Mouse (Mus musculus): ENCODE measurements around the gene Vmn1r52. TPM values are rescaled to one million over a fixed set of nuclear protein-coding genes. Genes with fewer than 3 reads are reported as not detected.
"Not testable (repeated sequence)": the region's sequence is repeated elsewhere in the genome, so short reads cannot be mapped to it uniquely, and the experiment has no call there.

Vmn1r52 gene
- total RNA-seq (2015; ENCODE audit: low replicate concordance) (not detected in 2 replicates), total RNA-seq (2017; ENCODE audit: low replicate concordance) (not detected in 2 replicates)

GRCm38 (mm10) chr6:90174508-90174907 is at the start of gene Vmn1r52:
Vmn1r52 (plus strand) TSS chr6:90174808.
- no peak for ATAC-seq (replicated peaks; ENCODE audit: low FRiP score, poor library complexity, severe bottlenecking)

GRCm38 (mm10) chr6:90160139-90160538 is 14.5 kb upstream of the Vmn1r52 start:
- ATAC-seq (replicated peaks; ENCODE audit: low FRiP score, poor library complexity, severe bottlenecking): no peak

- ATAC-seq (replicated peaks; ENCODE audit: low FRiP score, poor library complexity, severe bottlenecking): not testable (repeated sequence)
These were observed 27.9 kb downstream of the Vmn1r52 start, which contains the start of gene V1ra8 for GRCm38 (mm10) chr6:90202493-90202892. V1ra8 (plus strand) TSS chr6:90202793.

- ATAC-seq (replicated peaks; ENCODE audit: low FRiP score, poor library complexity, severe bottlenecking): no peak
These were observed 49.7 kb downstream of the Vmn1r52 start, which contains the start of gene Vmn1r53 for GRCm38 (mm10) chr6:90224338-90224737. Vmn1r53 (minus strand) TSS chr6:90224438.

Other genes starting within 250 kb of the Vmn1r52 start
- gene Vmn1r45, start 234.2 kb upstream of the Vmn1r52 start, total RNA-seq (2015; ENCODE audit: low replicate concordance): not detected in 2 replicates
- not detected in 2 replicates for gene Vmn1r45, start 234.2 kb upstream of the Vmn1r52 start, total RNA-seq (2017; ENCODE audit: low replicate concordance)
- gene Vmn1r46, start 205.5 kb upstream of the Vmn1r52 start, total RNA-seq (2015; ENCODE audit: low replicate concordance): not detected in 2 replicates
- 0.13 TPM in 1 of 2 replicates, not detected in the other for gene Vmn1r46, start 205.5 kb upstream of the Vmn1r52 start, total RNA-seq (2017; ENCODE audit: low replicate concordance)
- gene Vmn1r47, start 158.7 kb upstream of the Vmn1r52 start, total RNA-seq (2015; ENCODE audit: low replicate concordance): not detected in 2 replicates
- gene Vmn1r47, start 158.7 kb upstream of the Vmn1r52 start, total RNA-seq (2017; ENCODE audit: low replicate concordance): not detected in 2 replicates
- gene Vmn1r48, start 138.0 kb upstream of the Vmn1r52 start, total RNA-seq (2015; ENCODE audit: low replicate concordance): not detected in 2 replicates
- not detected in 2 replicates for gene Vmn1r48, start 138.0 kb upstream of the Vmn1r52 start, total RNA-seq (2017; ENCODE audit: low replicate concordance)
- not detected in 2 replicates for gene Vmn1r49, start 96.3 kb upstream of the Vmn1r52 start, total RNA-seq (2015; ENCODE audit: low replicate concordance)
- gene Vmn1r49, start 96.3 kb upstream of the Vmn1r52 start, total RNA-seq (2017; ENCODE audit: low replicate concordance): not detected in 2 replicates
- not detected in 2 replicates for gene Vmn1r50, start 73.4 kb upstream of the Vmn1r52 start, total RNA-seq (2015; ENCODE audit: low replicate concordance)
- not detected in 2 replicates for gene Vmn1r50, start 73.4 kb upstream of the Vmn1r52 start, total RNA-seq (2017; ENCODE audit: low replicate concordance)
- not detected in 2 replicates for gene Vmn1r51, start 52.2 kb upstream of the Vmn1r52 start, total RNA-seq (2015; ENCODE audit: low replicate concordance)
- gene Vmn1r51, start 52.2 kb upstream of the Vmn1r52 start, total RNA-seq (2017; ENCODE audit: low replicate concordance): not detected in 2 replicates
- gene V1ra8, start 28.0 kb downstream of the Vmn1r52 start, total RNA-seq (2015; ENCODE audit: low replicate concordance): not detected in 2 replicates
- gene V1ra8, start 28.0 kb downstream of the Vmn1r52 start, total RNA-seq (2017; ENCODE audit: low replicate concordance): not detected in 2 replicates
- not detected in 2 replicates for gene Vmn1r53, start 49.6 kb downstream of the Vmn1r52 start, total RNA-seq (2015; ENCODE audit: low replicate concordance)
- not detected in 2 replicates for gene Vmn1r53, start 49.6 kb downstream of the Vmn1r52 start, total RNA-seq (2017; ENCODE audit: low replicate concordance)
- not detected in 2 replicates for gene Vmn1r54, start 71.5 kb downstream of the Vmn1r52 start, total RNA-seq (2015; ENCODE audit: low replicate concordance)
- not detected in 2 replicates for gene Vmn1r54, start 71.5 kb downstream of the Vmn1r52 start, total RNA-seq (2017; ENCODE audit: low replicate concordance)
- gene BC048671, start 126.4 kb downstream of the Vmn1r52 start, total RNA-seq (2015; ENCODE audit: low replicate concordance): not detected in 2 replicates
- not detected in 2 replicates for gene BC048671, start 126.4 kb downstream of the Vmn1r52 start, total RNA-seq (2017; ENCODE audit: low replicate concordance)
- 0.72 and 1.7 TPM in 2 replicates for gene Chst13, start 150.4 kb downstream of the Vmn1r52 start, total RNA-seq (2015; ENCODE audit: low replicate concordance)
- not detected in 2 replicates for gene Chst13, start 150.4 kb downstream of the Vmn1r52 start, total RNA-seq (2017; ENCODE audit: low replicate concordance)
- not detected in 2 replicates for gene Uroc1, start 158.5 kb downstream of the Vmn1r52 start, total RNA-seq (2015; ENCODE audit: low replicate concordance)
- not detected in 2 replicates for gene Uroc1, start 158.5 kb downstream of the Vmn1r52 start, total RNA-seq (2017; ENCODE audit: low replicate concordance)
- gene Zxdc, start 194.7 kb downstream of the Vmn1r52 start, total RNA-seq (2015; ENCODE audit: low replicate concordance): 0.84 and 2.2 TPM in 2 replicates
- gene Zxdc, start 194.7 kb downstream of the Vmn1r52 start, total RNA-seq (2017; ENCODE audit: low replicate concordance): 3.9 and 5.1 TPM in 2 replicates